Mouse (Mus musculus) right cerebral cortex, postnatal 14 days (tissue): ENCODE measurements at regions not wholly inside any gene's neighbourhood (a gene's known extent, or its start where the extent isn't known, plus 50 kb on each side); places are given as distances from the start of the nearest gene placed in this dataset.

Source experiments
- DNase-seq: peaks from one replicate; pipeline ENCODE4 v3.0.0; 2022

GRCm38 (mm10) chrX:7474831-7475230 lies 98.6 kb upstream of the Foxp3 start:
- DNase-seq, result no peak

- DNase-seq, result peak; percentile 22
Measured at GRCm38 (mm10) chrX:7473814-7474213, 98.2 kb upstream of the Usp27x start.

- DNase-seq, result no peak
Measured at GRCm38 (mm10) chrX:7469801-7470200, 94.2 kb upstream of the Usp27x start.

GRCm38 (mm10) chrX:7467985-7468384 lies 92.4 kb upstream of the Usp27x start:
- no peak for DNase-seq

- DNase-seq, result no peak
Measured at GRCm38 (mm10) chrX:7456851-7457250, 81.2 kb upstream of the Usp27x start.

GRCm38 (mm10) chrX:7445035-7445434 lies 69.4 kb upstream of the Usp27x start:
- DNase-seq, result no peak

- no peak for DNase-seq
Measured at GRCm38 (mm10) chrX:7444583-7444982, 69.0 kb upstream of the Usp27x start.

- no peak for DNase-seq
Measured at GRCm38 (mm10) chrX:7443996-7444421, 68.4 kb upstream of the Usp27x start.

- DNase-seq, result no peak
Measured at GRCm38 (mm10) chrX:7435375-7436042, 59.9 kb upstream of the Usp27x start.

GRCm38 (mm10) chrX:7434268-7434667 lies 58.6 kb upstream of the Usp27x start:
- DNase-seq, result no peak

GRCm38 (mm10) chrX:7430456-7430855 lies 54.8 kb upstream of the Usp27x start:
- no peak for DNase-seq

- no peak for DNase-seq
Measured at GRCm38 (mm10) chrX:7429524-7429865, 53.9 kb upstream of the Usp27x start.

GRCm38 (mm10) chrX:7428621-7429523 lies 53.2 kb upstream of the Usp27x start:
- no peak for DNase-seq
